Mouse (Mus musculus) testis, adult 10 weeks (tissue): ENCODE results near the gene Aicda. TPM values are rescaled to one million over a fixed set of nuclear protein-coding genes. Genes with fewer than 3 reads are reported as not detected.

ENCODE experiments used
- polyA plus RNA-seq: library from polyadenylated mRNA; stranded (reverse); fragments of 350-450 nt; fragmentation: Illumina TruSeq; extraction: RNeasy Lipid Tissue Mini Kit (QIAGEN cat#74804); gene quantifications from one replicate; pipeline ENCODE4 v1.2.3, GENCODE M21; 2014; ENCODE audit warnings: low read depth, low replicate concordance

The Aicda gene
- not detected for polyA plus RNA-seq

GRCm38 (mm10) chr6:122553606-122554005 is at the start of gene Aicda:
Aicda (plus strand) TSS chr6:122553801.

GRCm38 (mm10) chr6:122505545-122505944 is 48.1 kb upstream of the Aicda start, which contains the start of gene Mfap5:
Mfap5 (plus strand) TSS chr6:122505845.

GRCm38 (mm10) chr6:122602242-122602991 is 48.8 kb downstream of the Aicda start, which contains the start of gene Apobec1:
Apobec1 (minus strand) TSS chr6:122602444.

GRCm38 (mm10) chr6:122609771-122610170 is 56.2 kb downstream of the Aicda start, which contains the start of gene Gdf3:
Gdf3 (minus strand) TSS chr6:122610087.

Other genes starting within 250 kb of the Aicda start
- 45.9 TPM for gene M6pr, start 245.1 kb upstream of the Aicda start, polyA plus RNA-seq
- 35.1 TPM for gene Phc1, start 213.2 kb upstream of the Aicda start, polyA plus RNA-seq
- gene Rimklb, start 55.0 kb upstream of the Aicda start, polyA plus RNA-seq = 197 TPM
- 11.4 TPM for gene Mfap5, start 48.0 kb upstream of the Aicda start, polyA plus RNA-seq
- gene Apobec1, start 48.6 kb downstream of the Aicda start, polyA plus RNA-seq = 2.2 TPM
- gene Gdf3, start 56.3 kb downstream of the Aicda start, polyA plus RNA-seq = 0.15 TPM
- not detected for gene Dppa3, start 72.6 kb downstream of the Aicda start, polyA plus RNA-seq
- 0.17 TPM for gene Nanog, start 153.7 kb downstream of the Aicda start, polyA plus RNA-seq
- gene Slc2a3, start 247.8 kb downstream of the Aicda start, polyA plus RNA-seq = 481 TPM